Mouse (Mus musculus) cerebellum, postnatal 36 days (tissue): ENCODE results near the gene Hist1h2af.

Experiments
- DNase-seq, 2 experiments: peaks; one replicate each; pipeline ENCODE4 v3.0.0; 2021 to 2022; ENCODE audit warnings: mixed read lengths in 2 of 2

Hist1h2af gene

GRCm38 (mm10) chr13:23581408-23582218, 47.9 kb downstream of the Hist1h2af start, which contains the start of gene Hist1h4d:
Gene Hist1h4d, plus strand, starts transcription at chr13:23581598.
- DNase-seq: peak; percentile 88 to 97

DNA sequence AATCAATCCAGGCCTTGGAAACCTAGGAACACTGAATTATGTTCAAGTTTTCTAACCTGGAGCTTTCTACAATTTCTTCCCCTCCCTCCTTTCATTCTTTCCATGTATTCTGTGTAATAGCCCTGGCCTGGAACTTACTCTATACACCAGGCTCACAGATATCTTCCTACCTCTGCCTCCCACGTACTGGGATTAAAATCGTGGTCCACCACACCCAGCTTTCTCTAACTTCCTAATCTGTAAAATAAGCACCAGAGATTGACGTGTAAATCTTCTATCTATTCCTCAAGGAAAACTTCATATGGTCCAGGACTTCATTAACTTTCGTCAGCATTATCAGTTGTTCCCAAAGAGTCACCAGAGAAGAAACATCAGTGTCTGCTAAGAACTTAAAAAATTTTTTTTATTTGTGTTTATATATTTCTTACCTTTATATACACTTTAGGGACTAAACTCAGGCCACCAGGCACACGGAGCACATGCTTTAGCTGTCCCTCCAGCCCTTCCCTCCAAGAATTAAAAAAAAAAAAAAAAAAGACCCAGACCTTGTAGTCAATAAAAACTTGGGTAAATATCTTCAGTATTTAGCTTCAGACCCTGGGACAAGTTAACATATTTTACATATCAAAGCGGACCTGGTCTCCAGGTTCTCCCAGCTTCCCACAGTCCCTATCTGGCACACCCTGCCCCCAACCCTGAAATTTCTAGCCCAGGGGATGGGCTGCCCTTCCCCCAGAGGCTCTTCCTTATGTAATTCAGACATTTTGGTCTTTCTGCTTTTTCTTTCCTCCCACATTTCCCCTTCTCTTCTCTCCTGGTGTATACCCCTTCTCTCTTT, 48.7 kb downstream of the Hist1h2af start:
- no peak for DNase-seq

DNA sequence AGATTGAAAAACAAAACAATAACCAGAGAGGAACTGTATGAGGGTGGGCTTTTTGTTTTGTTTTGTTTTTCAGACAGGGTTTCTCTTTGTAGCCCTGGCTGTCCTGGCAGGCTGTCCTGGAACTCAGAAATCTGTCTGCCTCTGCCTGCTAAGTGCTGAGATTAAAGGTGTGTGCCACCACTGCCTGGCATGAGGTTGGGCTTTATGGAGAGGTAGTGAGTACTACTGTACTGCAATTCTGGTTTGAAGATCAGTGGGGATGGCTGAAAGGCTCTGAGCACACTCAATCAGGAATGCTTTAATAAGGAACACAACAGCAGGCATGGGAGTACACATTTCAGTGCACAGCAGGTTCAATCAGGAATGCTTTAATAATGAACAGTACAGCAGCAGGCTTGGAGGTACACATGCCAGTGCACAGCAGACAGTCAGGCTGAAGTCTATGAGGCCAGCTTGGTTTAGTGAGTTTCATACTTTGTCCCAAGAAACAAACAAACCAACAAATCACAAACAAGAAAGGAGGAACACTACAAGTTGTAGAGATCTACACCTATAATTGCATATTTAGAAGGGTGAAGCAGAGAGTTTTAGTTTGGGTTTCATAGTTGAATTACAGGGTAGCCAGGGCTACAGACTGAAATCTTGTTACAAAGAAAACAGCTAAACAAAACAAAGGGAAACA, 49.8 kb downstream of the Hist1h2af start:
- no peak for DNase-seq
